Mouse (Mus musculus) CH12.LX (cell line): Measurements from ENCODE around the gene Slc13a4.

Experiments
- BHLHE40 ChIP-seq: IDR thresholded peaks from 2 replicates; pipeline ENCODE4 v1.6.1; 2011; ENCODE audit warnings: mild to moderate bottlenecking, low read depth, low read length, improper control_type of control experiment
- CTCF ChIP-seq, 2 experiments: IDR thresholded peaks in 1 of 2; conservative IDR thresholded peaks in 1 of 2; 2 replicates each; pipeline ENCODE4 v1.5.1; 2011 to 2012; ENCODE audit warnings: low read depth in 2 of 2, low read length in 2 of 2, improper control_type of control experiment in 1 of 2, inconsistent platforms in 1 of 2, mild to moderate bottlenecking in 1 of 2, moderate library complexity in 1 of 2
- ELF1 ChIP-seq: IDR thresholded peaks from 2 replicates; pipeline ENCODE4 v1.6.1; 2014; ENCODE audit warnings: low read depth, mild to moderate bottlenecking, inconsistent platforms, low read length, improper control_type of control experiment
- EP300 ChIP-seq: IDR thresholded peaks from 2 replicates; pipeline ENCODE4 v1.6.1; 2011; ENCODE audit warnings: low read length, improper control_type of control experiment
- GABPA ChIP-seq: IDR thresholded peaks from 2 replicates; pipeline ENCODE4 v1.6.1; 2012; ENCODE audit warnings: low read depth, low read length, improper control_type of control experiment, inconsistent platforms; ENCODE audit not compliant: insufficient replicate concordance
- KAT2A ChIP-seq: IDR thresholded peaks from 2 replicates; pipeline ENCODE4 v1.6.1; 2012; ENCODE audit warnings: low read length, improper control_type of control experiment, inconsistent platforms; ENCODE audit not compliant: insufficient replicate concordance
- MAFK ChIP-seq: IDR thresholded peaks from 2 replicates; pipeline ENCODE4 v1.6.1; 2011; ENCODE audit warnings: low read length, improper control_type of control experiment; ENCODE audit not compliant: insufficient replicate concordance
- MAX ChIP-seq: IDR thresholded peaks from 2 replicates; pipeline ENCODE4 v1.6.1; 2011; ENCODE audit warnings: low read length, improper control_type of control experiment
- MAZ ChIP-seq: IDR thresholded peaks from 2 replicates; pipeline ENCODE4 v1.6.1; 2012; ENCODE audit warnings: low read depth, mild to moderate bottlenecking, inconsistent platforms, low read length, improper control_type of control experiment, moderate library complexity
- MEF2A ChIP-seq: IDR thresholded peaks from 2 replicates; pipeline ENCODE4 v1.6.1; 2014; ENCODE audit warnings: low read depth, mild to moderate bottlenecking, inconsistent platforms, low read length, improper control_type of control experiment, borderline replicate concordance
- POLR2A ChIP-seq: IDR thresholded peaks from 2 replicates; pipeline ENCODE4 v1.6.1; 2011; ENCODE audit warnings: low read depth, mild to moderate bottlenecking, improper control_type of control experiment, low read length
- SMC3 ChIP-seq: IDR thresholded peaks from 2 replicates; pipeline ENCODE4 v1.6.1; 2011; ENCODE audit warnings: low read depth, low read length, improper control_type of control experiment
- USF2 ChIP-seq: conservative IDR thresholded peaks from 2 replicates; pipeline ENCODE4 v1.6.1; 2011; ENCODE audit warnings: low read depth, low read length, improper control_type of control experiment
- ZC3H11A ChIP-seq: IDR thresholded peaks from 2 replicates; pipeline ENCODE4 v1.6.1; 2012; ENCODE audit warnings: low read depth, mild to moderate bottlenecking, inconsistent platforms, low read length, improper control_type of control experiment

GRCm38 (mm10) chr6:35251807-35252476, 56.0 kb downstream of the Slc13a4 start:
- TF ChIP-seq CTCF (conservative IDR thresholded peaks at IDR 0.05 in 1 of 2, IDR thresholded peaks at IDR 0.05 in 1 of 2; ENCODE audit: low read depth in 2 of 2, low read length in 2 of 2) (no peak), KAT2A (no peak), EP300 (no peak), ELF1 (no peak), MEF2A (no peak), SMC3 (no peak), BHLHE40 (no peak), ZC3H11A (no peak), GABPA (no peak), MAX (no peak), MAFK (no peak), POLR2A (no peak), MAZ (no peak), USF2 (no peak)
